Mouse (Mus musculus): ENCODE data around the gene Astl.

DNA sequence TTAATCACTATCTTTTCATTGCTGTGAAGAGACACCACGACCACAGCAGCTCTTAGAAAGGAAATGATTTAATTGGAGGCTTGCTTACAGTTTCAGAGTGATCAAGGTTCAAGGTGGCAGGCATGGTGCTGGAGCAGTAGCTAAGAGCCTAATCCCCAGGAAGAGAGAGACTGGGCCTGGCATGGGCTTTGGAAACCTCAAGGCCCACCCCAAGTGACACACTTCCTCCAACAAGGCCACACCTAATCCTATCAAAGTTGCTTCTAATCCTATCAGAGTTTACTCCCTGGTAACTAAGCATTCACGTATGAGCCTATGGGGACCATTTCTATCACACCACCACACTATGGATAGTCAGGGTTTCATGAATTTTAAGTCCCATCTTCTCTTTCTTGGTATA, 28.2 kb upstream of the Astl start:
- TF ChIP-seq CTCF (IDR thresholded peaks at IDR 0.05; ENCODE audit: extremely low read depth, insufficient read depth, insufficient read length, insufficient replicate concordance) (no peak), POLR2A (IDR thresholded peaks at IDR 0.05; ENCODE audit: low read depth, low read length) (no peak)
